Mouse (Mus musculus) testis, adult 2 months (tissue): Measurements from ENCODE around the gene Olfr12.

Source experiments
- CTCF ChIP-seq: fragments of 200-500 bp; IDR thresholded peaks from 2 replicates; pipeline ENCODE4 v1.5.1; 2012; ENCODE audit warnings: low read depth, mild to moderate bottlenecking, inconsistent platforms, low read length, moderate library complexity; ENCODE audit not compliant: control insufficient read depth, insufficient read depth, insufficient replicate concordance
- POLR2A ChIP-seq: fragments of 200-500 bp; IDR thresholded peaks from 2 replicates; pipeline ENCODE4 v1.6.1; 2012; ENCODE audit warnings: low read depth, mild to moderate bottlenecking, inconsistent platforms, low read length, moderate library complexity; ENCODE audit not compliant: control insufficient read depth

DNA sequence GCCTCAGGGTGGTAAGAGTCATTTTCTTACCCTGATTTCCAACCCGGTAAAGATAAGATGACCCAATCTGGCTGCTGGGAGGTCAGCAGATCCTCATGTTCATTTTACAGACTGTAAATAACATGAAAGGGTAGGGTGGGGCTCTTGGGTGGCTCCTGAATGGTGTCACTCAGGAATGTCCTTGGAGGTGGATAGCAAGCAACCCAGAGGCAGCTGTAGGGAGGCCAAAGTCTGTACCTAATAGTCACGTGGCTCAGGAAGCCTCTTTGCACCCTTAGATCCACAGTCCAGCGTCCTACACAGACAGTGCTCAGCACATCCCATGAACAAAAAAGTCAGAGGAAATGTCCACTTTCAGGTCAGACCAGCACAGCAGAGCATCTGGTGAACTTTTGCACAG is 21.6 kb upstream of the Olfr12 start:
- TF ChIP-seq CTCF (no peak), POLR2A (no peak)
